Mouse (Mus musculus) forebrain, embryonic 14.5 days (tissue): ENCODE measurements around the gene Plekha5. TPM values are rescaled to one million over a fixed set of nuclear protein-coding genes. Genes with fewer than 3 reads are reported as not detected.

ENCODE experiments used
- ATAC-seq: fragments of 200-750 bp; cut with Nextera tagmentation; 2 replicates; pipeline ENCODE4 v1.8.0; 2017; ENCODE audit warnings: mild to moderate bottlenecking, moderate library complexity
- DNase-seq: peaks from one replicate; pipeline ENCODE4 v3.0.0-alpha.2; 2015; ENCODE audit warnings: low spot score
- H3K27ac ChIP-seq: fragments of 300-500 bp; sonication (generic); 2 replicates; pipeline ENCODE4 v1.5.1; 2014; ENCODE audit warnings: low read depth, mild to moderate bottlenecking, control low read depth, low read length, moderate library complexity
- H3K27me3 ChIP-seq: fragments of 300-500 bp; sonication (generic); replicated peaks from 2 replicates; pipeline ENCODE4 v1.6.1; 2014; ENCODE audit warnings: low read length, control low read depth, mixed read lengths; ENCODE audit not compliant: control insufficient read depth, insufficient read depth
- H3K36me3 ChIP-seq: fragments of 300-500 bp; sonication (generic); 2 replicates; pipeline ENCODE4 v1.6.1; 2014; ENCODE audit warnings: low read length, control low read depth; ENCODE audit not compliant: control insufficient read depth, insufficient read depth
- H3K4me1 ChIP-seq: fragments of 300-500 bp; sonication (generic); 2 replicates; pipeline ENCODE4 v1.6.1; 2014; ENCODE audit warnings: antibody characterized with exemption, low read length, control low read depth; ENCODE audit not compliant: control insufficient read depth, insufficient read depth
- H3K4me2 ChIP-seq: fragments of 300-500 bp; sonication (generic); 2 replicates; pipeline ENCODE4 v1.6.1; 2014; ENCODE audit warnings: mild to moderate bottlenecking, control low read depth, low read length
- H3K4me3 ChIP-seq: fragments of 300-500 bp; sonication (generic); 2 replicates; pipeline ENCODE4 v1.5.1; 2014; ENCODE audit warnings: low read depth, low read length, control low read depth
- H3K9ac ChIP-seq: fragments of 300-500 bp; sonication (generic); 2 replicates; pipeline ENCODE4 v1.6.1; 2014; ENCODE audit warnings: mild to moderate bottlenecking, low read length, control low read depth, moderate library complexity
- H3K9me3 ChIP-seq: fragments of 300-500 bp; sonication (generic); replicated peaks from 2 replicates; pipeline ENCODE4 v1.6.1; 2016; ENCODE audit warnings: low read length, control low read depth, mixed read lengths; ENCODE audit not compliant: control insufficient read depth
- WGBS: fragments of 180-500 bp; shearing (Covaris S2); extraction: QIAGEN DNeasy Blood & Tissue Kit; methylation state at CpG from one replicate; pipeline ENCODE4 v1.1.7; 2014; 5-methylcytosine and 5-hydroxymethylcytosine counted together
- polyA plus RNA-seq: library from polyadenylated mRNA; unstranded; fragments of >200 nt; fragmentation: Nextera tagmentation; extraction: Ambion mirVana; gene quantifications from 2 replicates; pipeline ENCODE4 v1.2.1, GENCODE M21; 2014

The Plekha5 gene
- 26.5 and 27.9 TPM in 2 replicates for polyA plus RNA-seq

DNA sequence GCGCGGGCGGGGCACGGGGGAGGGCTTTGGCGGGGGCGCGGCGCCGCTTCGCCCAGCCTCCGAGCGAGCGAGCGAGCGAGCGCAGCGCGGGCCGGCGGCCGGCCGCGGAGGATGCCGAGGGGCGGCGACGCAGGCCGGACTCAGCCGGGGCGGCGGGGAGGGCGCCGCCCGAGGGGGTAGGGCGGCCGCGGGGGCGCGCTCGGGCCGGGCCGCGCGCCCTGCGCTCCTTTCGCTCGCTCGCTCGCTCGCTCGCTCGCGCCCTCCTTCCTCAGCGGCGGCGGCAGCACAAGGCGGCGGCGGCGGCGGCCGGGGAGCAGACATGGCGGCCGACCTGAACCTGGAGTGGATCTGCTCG, at the start of gene Plekha5:
Gene Plekha5 (plus strand): TSS at position 209 of the 355 bp plus-strand sequence.
- Histone ChIP-seq H3K4me2 (peak within 1 kb of the TSS; percentile 65), H3K4me3 (peak within 1 kb of the TSS; percentile 93), H3K9ac (peak within 1 kb of the TSS; percentile 99), H3K36me3 (peaks cover 11% of the 10 kb centered on the region), H3K4me1 (peaks cover 14% of the 10 kb centered on the region), H3K27me3 (no peaks in the 10 kb centered on the region), H3K9me3 (no peaks in the 10 kb centered on the region), H3K27ac (peak within 1 kb of the TSS; percentile 95)
- peak; percentile 81 for DNase-seq
- ATAC-seq = peak; percentile 88
- WGBS = 0% methylated on average over 18 of the region's 65 CpGs

DNA sequence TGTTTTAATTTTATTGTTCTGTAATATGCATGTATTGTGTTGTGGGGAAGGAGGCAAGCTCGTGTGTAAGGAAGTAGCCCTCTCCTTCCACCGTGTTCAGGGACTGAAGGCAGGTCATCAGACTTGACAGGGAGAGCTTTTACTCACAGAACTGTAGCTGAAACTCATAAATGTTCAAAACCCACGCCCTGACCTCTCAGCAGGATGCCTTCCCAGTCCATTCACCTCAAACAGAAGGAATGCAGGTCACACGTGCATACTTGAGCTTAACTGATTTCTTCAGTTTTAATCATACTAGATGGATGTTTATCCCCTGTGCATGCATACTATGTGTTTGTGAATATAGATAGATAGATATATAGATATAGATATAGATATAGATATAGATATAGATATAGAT, 48.2 kb upstream of the Plekha5 start:
- no peaks in the 10 kb centered on the region for H3K36me3 ChIP-seq
- DNase-seq = no peak
- H3K9me3 ChIP-seq = no peaks in the 10 kb centered on the region
- no peaks in the 10 kb centered on the region for H3K27me3 ChIP-seq
- no peak overlapping the region for H3K9ac ChIP-seq
- no peak for ATAC-seq
- WGBS = 43% methylated on average over 4 of the region's 4 CpGs
- H3K27ac ChIP-seq = no peak overlapping the region
- no peak overlapping the region for H3K4me2 ChIP-seq
- H3K4me3 ChIP-seq = no peak overlapping the region
- 0 out of 2 replicates have a peak, but pooled peaks cover 2% of the 10 kb centered on the region for H3K4me1 ChIP-seq

DNA sequence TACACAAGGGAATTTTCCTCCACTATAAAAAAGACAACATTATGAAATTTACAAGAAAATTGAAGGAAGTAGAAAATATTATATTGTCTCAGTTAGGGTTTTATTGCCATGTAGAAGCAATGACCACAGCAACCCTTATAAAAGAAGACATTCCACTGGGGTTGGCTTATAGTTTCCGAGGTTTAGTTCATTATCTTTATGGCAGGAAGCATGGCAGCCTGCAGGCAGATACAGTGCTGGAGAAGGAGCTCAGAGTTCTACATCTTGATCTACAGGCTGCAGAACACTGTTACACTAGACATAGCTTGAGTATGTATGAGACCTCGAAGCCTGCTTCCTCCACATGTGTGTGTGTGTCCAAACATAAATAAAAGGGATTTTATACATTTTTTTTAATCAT, 43.3 kb upstream of the Plekha5 start:
- no peaks in the 10 kb centered on the region for H3K9me3 ChIP-seq
- WGBS = 90% methylated on average over 2 of the region's 2 CpGs
- no peak overlapping the region for H3K4me3 ChIP-seq
- H3K27ac ChIP-seq = no peak overlapping the region
- no peak overlapping the region for H3K9ac ChIP-seq
- ATAC-seq = no peak
- no peak for DNase-seq
- no peaks in the 10 kb centered on the region for H3K27me3 ChIP-seq
- H3K36me3 ChIP-seq = no peaks in the 10 kb centered on the region
- H3K4me2 ChIP-seq = no peak overlapping the region
- H3K4me1 ChIP-seq = no peaks in the 10 kb centered on the region

DNA sequence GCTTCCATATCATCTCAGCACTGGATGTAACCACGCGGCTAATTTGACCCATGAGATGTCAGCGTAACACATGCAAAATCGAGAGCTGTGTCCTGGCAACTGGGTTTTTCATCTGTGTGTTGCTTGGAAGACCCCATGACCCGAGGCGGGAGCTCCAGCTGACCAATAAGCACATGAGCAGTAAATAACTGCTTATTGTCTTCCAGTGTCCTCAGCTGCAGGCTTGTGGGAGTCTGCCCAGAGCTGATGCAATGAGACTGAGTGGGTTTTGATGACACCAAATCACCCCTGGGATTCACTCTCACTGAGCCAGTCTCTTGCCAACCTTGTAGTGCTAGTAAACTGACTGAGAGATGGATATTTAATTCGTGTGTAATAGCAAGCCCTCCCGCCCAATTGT, 42.7 kb upstream of the Plekha5 start:
- DNase-seq = no peak
- Histone ChIP-seq H3K36me3 (no peaks in the 10 kb centered on the region), H3K9me3 (no peaks in the 10 kb centered on the region), H3K4me1 (no peaks in the 10 kb centered on the region), H3K4me3 (no peak overlapping the region), H3K27ac (no peak overlapping the region), H3K4me2 (no peak overlapping the region), H3K27me3 (no peaks in the 10 kb centered on the region), H3K9ac (no peak overlapping the region)
- 87% methylated on average over 8 of the region's 8 CpGs for WGBS
- no peak for ATAC-seq

DNA sequence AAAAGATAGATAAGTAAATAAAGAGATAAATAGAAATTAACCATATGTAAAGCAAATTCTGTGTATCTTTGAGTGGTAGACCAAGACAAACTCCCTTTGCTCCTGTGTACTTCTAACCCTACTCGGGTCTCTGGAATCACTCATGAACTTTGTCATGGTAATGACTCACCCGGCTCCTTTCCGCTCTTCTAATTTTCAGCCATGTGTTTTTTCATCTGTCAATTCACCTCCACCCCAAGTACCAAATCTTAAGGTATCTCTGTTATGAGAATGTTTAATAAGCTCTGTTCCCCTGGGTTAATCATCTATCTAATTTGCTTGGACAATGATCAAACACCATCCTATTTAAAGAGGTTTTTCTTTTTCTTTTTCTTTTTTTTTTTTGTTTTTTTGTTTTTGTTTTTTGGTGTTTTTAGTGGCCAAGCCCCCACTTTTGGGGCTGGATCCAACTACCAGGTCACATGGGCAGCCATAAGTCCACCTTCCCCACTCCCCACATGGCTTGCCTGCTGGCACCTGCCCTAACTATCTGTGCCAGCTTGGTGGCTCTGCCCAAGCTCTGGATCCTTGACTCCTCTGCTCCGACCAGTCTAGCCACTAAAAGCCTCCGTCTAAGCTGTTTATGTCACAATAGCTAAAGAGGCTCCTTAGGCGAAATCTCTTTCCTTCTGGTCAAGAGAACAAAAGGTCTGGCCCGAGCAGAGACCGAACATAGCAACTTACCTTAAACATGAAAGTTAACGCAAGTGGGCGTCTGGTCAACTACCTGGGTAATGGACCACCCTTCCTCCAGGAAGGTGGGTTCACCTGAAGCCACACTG, 40.1 kb upstream of the Plekha5 start:
- ATAC-seq = no peak
- Histone ChIP-seq H3K9me3 (no peaks in the 10 kb centered on the region), H3K9ac (no peak overlapping the region), H3K36me3 (no peaks in the 10 kb centered on the region), H3K4me2 (no peak overlapping the region), H3K4me3 (no peak overlapping the region), H3K27ac (no peak overlapping the region), H3K27me3 (no peaks in the 10 kb centered on the region), H3K4me1 (no peaks in the 10 kb centered on the region)
- WGBS = 88% methylated on average over 10 of the region's 10 CpGs
- no peak for DNase-seq

DNA sequence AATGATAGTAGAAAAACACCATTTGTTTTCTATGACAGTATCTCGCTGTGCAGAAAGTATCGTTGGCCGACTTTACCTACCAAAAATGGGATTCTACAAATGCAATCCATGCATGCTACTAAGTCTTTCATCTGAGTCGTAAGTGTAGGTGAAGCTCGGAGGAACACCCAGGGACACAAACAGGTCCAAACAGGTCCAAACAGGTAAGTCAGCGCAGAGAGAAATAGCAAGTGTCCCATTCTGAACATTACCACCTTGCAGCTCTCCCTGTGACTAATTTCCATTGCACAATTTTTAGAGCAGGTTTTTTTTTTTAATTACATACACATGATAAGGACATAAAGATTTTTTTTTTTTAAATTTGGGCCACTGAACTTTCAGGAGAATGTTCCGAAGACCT, 27.2 kb upstream of the Plekha5 start:
- WGBS = 95% methylated on average over 7 of the region's 7 CpGs
- ATAC-seq = no peak

DNA sequence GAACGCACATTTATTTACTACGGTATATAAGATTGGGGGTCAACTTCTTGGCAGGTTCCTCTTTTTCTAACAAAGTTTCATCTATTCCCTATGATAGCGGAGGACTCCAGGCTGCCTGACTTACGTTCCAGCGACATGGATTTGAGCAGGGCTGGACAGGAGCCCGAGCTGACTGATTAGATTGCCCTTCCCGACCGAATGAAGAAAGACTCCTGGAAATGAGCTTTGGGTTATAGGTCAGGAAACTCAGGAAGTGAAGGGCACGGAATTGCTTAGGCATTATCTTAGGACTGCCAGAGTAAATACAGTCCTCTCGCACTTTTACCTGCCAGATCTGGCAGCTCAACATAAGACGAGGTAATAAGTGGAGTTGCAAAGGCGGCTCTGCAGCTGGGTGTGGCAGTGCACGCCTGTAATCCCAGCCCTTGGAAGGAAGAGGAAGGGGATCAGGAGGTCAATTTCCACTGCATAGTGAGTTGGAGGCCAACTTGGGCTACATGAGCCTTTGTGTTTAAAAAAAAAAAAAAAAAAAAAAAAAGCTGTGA, 21.0 kb upstream of the Plekha5 start:
- ATAC-seq (no peak), DNase-seq (no peak)
- Histone ChIP-seq H3K9ac (no peak overlapping the region), H3K27ac (no peak overlapping the region), H3K4me1 (no peaks in the 10 kb centered on the region), H3K4me2 (no peak overlapping the region), H3K9me3 (no peaks in the 10 kb centered on the region), H3K36me3 (no peaks in the 10 kb centered on the region), H3K4me3 (no peak overlapping the region), H3K27me3 (no peaks in the 10 kb centered on the region)
- WGBS = 93% methylated on average over 13 of the region's 13 CpGs

More for the DNA sequence above, 27.2 kb upstream of the Plekha5 start:
- DNase-seq = no peak
- Histone ChIP-seq H3K4me3 (no peak overlapping the region), H3K36me3 (no peaks in the 10 kb centered on the region), H3K9me3 (no peaks in the 10 kb centered on the region), H3K4me2 (no peak overlapping the region), H3K27ac (no peak overlapping the region), H3K27me3 (no peaks in the 10 kb centered on the region), H3K4me1 (no peaks in the 10 kb centered on the region), H3K9ac (no peak overlapping the region)

DNA sequence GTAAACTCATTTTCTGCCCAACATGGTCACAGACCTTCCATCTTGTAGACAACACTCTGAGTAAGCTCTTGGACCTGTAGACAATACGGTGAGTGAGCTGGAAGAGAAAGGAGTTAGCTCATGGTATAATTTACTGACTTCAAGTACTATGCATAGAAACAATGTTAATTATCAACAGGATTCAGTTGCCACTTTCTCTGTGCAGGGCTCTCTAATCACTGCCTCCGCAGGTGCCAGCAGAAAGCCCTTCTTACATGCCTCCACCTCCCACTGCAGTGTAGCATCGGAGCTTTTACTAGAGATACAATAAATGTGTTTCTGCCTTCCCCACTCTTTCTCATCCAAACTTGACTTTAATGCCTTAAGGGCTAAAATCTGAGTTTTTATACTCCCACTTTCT, 11.9 kb upstream of the Plekha5 start:
- no peak overlapping the region for H3K9ac ChIP-seq
- H3K4me3 ChIP-seq = no peak overlapping the region
- H3K27ac ChIP-seq = no peak overlapping the region
- no peaks in the 10 kb centered on the region for H3K9me3 ChIP-seq
- no peaks in the 10 kb centered on the region for H3K36me3 ChIP-seq
- 35% methylated on average over 3 of the region's 3 CpGs for WGBS
- ATAC-seq (no peak), DNase-seq (no peak)
- H3K4me2 ChIP-seq = no peak overlapping the region
- no peaks in the 10 kb centered on the region for H3K4me1 ChIP-seq
- no peaks in the 10 kb centered on the region for H3K27me3 ChIP-seq
